Mouse (Mus musculus): Measurements from ENCODE around the gene Gm12355. TPM values are rescaled to one million over a fixed set of nuclear protein-coding genes. Genes with fewer than 3 reads are reported as not detected.

The Gm12355 gene
- polyA plus RNA-seq, 1 experiment from 2014 or later, result 0.96 TPM

DNA sequence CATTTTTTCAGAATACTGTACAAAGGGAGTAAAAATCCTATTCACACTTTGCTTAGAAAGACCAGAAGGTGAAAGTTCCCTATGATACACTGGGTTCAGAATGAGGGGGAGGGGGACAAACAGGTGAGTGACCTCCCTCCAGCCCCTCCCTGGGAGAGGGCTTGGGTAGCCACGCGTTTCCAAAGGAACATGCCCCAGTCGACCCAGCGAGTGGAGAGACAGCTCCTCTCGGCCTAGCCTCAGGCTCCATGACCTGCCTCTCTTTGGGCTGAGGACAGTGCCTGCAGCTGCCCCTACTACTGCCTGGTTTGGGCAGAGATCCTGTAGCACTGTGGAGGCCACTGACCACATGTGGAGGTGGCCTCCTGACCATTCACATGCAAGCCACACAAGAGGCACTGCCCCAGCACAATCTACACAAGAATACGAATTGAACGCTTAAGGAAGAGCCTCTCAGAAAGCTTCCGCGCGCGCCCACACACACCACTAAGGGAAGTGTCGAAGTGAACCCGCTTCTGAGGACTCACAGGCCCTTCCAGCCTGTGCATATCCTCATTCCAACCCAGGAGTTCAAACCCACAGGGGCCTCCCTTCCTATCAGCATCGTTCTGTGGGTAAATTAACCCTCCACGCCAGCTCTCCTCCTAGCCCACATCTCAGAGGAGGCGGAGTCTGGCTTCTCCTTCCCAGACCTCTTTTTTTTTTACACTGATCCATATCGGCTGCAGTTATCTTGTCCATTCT, 44.0 kb downstream of the Gm12355 start:
- no peak overlapping the region for H3K4me3 ChIP-seq (ENCODE audit: low read depth, low read length)
- no peaks in the 10 kb centered on the region for H3K27me3 ChIP-seq (ENCODE audit: control insufficient read depth, insufficient read depth, low read length)
- 72% methylated on average over 17 of the region's 17 CpGs for WGBS
- H3K9me3 ChIP-seq (ENCODE audit: control insufficient read depth, low read length), result no peaks in the 10 kb centered on the region
- H3K4me1 ChIP-seq (replicated peaks; ENCODE audit: control insufficient read depth, insufficient read depth, low read length), result peaks cover 11% of the 10 kb centered on the region; the same call in 1 of the 2 replicates
- DNase-seq (ENCODE audit: low spot score) (no peak), ATAC-seq (replicated peaks; ENCODE audit: low FRiP score) (no peak)
- no peak overlapping the region for H3K27ac ChIP-seq (ENCODE audit: low read depth, low read length)
- H3K4me2 ChIP-seq (ENCODE audit: low read depth, low read length, severe bottlenecking), result no peak overlapping the region
- no peak overlapping the region for H3K9ac ChIP-seq (ENCODE audit: low read length)
- H3K36me3 ChIP-seq (ENCODE audit: control insufficient read depth, insufficient read depth, low read length), result no peaks in the 10 kb centered on the region; the same call in 1 of the 2 replicates

- DNase-seq (ENCODE audit: low spot score), result no peak
- no peak overlapping the region for H3K4me3 ChIP-seq (ENCODE audit: low read depth, low read length)
- ATAC-seq (replicated peaks; ENCODE audit: low FRiP score), result no peak
- no peak overlapping the region for H3K9ac ChIP-seq (ENCODE audit: low read length)
- H3K36me3 ChIP-seq (ENCODE audit: control insufficient read depth, insufficient read depth, low read length), result no peaks in the 10 kb centered on the region; the same call in 1 of the 2 replicates
- H3K27ac ChIP-seq (ENCODE audit: low read depth, low read length), result no peak overlapping the region
- peaks cover 1% of the 10 kb centered on the region; the same call in 1 of the 2 replicates for H3K4me1 ChIP-seq (replicated peaks; ENCODE audit: control insufficient read depth, insufficient read depth, low read length)
- no peaks in the 10 kb centered on the region for H3K9me3 ChIP-seq (ENCODE audit: control insufficient read depth, low read length)
- 70% methylated on average over 16 of the region's 16 CpGs for WGBS
- H3K27me3 ChIP-seq (ENCODE audit: control insufficient read depth, insufficient read depth, low read length), result no peaks in the 10 kb centered on the region
- H3K4me2 ChIP-seq (ENCODE audit: low read depth, low read length, severe bottlenecking), result no peak overlapping the region
These were observed 45.0 kb downstream of the Gm12355 start for GRCm38 (mm10) chr11:98580301-98581121.

DNA sequence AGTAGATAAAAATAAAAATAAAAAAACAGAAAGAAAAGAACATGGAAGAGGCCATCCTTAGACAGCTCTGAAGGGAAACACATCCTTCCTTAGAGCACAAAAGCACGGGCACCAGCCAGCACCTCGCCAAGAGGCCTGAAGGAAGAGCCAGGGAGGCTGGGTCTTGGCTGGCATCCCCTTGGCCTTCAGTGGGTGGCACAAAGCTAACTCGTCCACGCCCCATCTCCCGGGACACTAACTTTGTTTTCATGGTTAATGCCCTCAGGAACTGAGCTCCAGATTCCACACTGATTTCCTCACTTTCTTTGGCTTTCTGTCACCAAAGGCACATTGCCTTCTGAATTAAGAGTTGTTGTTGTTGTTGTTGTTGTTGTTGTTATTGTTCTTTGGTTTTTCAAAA, 47.7 kb downstream of the Gm12355 start:
- H3K27me3 ChIP-seq (ENCODE audit: control insufficient read depth, insufficient read depth, low read length), result no peaks in the 10 kb centered on the region
- H3K27ac ChIP-seq (ENCODE audit: low read depth, low read length), result no peak overlapping the region
- no peak overlapping the region for H3K4me3 ChIP-seq (ENCODE audit: low read depth, low read length)
- WGBS, result 87% methylated on average over 5 of the region's 5 CpGs
- no peaks in the 10 kb centered on the region; the same call in 1 of the 2 replicates for H3K36me3 ChIP-seq (ENCODE audit: control insufficient read depth, insufficient read depth, low read length)
- H3K9me3 ChIP-seq (ENCODE audit: control insufficient read depth, low read length), result no peaks in the 10 kb centered on the region
- H3K9ac ChIP-seq (ENCODE audit: low read length), result no peak overlapping the region
- DNase-seq (ENCODE audit: low spot score), result no peak
- H3K4me1 ChIP-seq (replicated peaks; ENCODE audit: control insufficient read depth, insufficient read depth, low read length), result no peaks in the 10 kb centered on the region
- H3K4me2 ChIP-seq (ENCODE audit: low read depth, low read length, severe bottlenecking), result no peak overlapping the region
- no peak for ATAC-seq (replicated peaks; ENCODE audit: low FRiP score)

Other genes with a start within 250 kb of the Gm12355 start
- not detected in 2 replicates for gene Tcap, start 241.8 kb downstream of the Gm12355 start, polyA plus RNA-seq (2014; fragmentation: Nextera tagmentation; extraction: Ambion mirVana)
- gene Pnmt, start 239.2 kb downstream of the Gm12355 start, polyA plus RNA-seq (2014; fragmentation: Nextera tagmentation; extraction: Ambion mirVana), result not detected in 2 replicates
- gene Pgap3, start 225.2 kb downstream of the Gm12355 start, polyA plus RNA-seq (2014; fragmentation: Nextera tagmentation; extraction: Ambion mirVana), result 9.0 and 9.2 TPM in 2 replicates
- 19.7 and 23.2 TPM in 2 replicates for gene Erbb2, start 213.2 kb downstream of the Gm12355 start, polyA plus RNA-seq (2014; fragmentation: Nextera tagmentation; extraction: Ambion mirVana)
- gene Mien1, start 186.7 kb downstream of the Gm12355 start, polyA plus RNA-seq (2014; fragmentation: Nextera tagmentation; extraction: Ambion mirVana), result 111 and 112 TPM in 2 replicates
- gene Grb7, start 179.3 kb downstream of the Gm12355 start, polyA plus RNA-seq (2014; fragmentation: Nextera tagmentation; extraction: Ambion mirVana), result 1.8 and 1.9 TPM in 2 replicates
- 0.08 TPM in 1 of 2 replicates, not detected in the other for gene Ikzf3, start 79.6 kb downstream of the Gm12355 start, polyA plus RNA-seq (2014; fragmentation: Nextera tagmentation; extraction: Ambion mirVana)
- gene Zpbp2, start 74.6 kb downstream of the Gm12355 start, polyA plus RNA-seq (2014; fragmentation: Nextera tagmentation; extraction: Ambion mirVana), result 0.21 TPM in 2 replicates
- gene Ormdl3, start 38.3 kb downstream of the Gm12355 start, polyA plus RNA-seq (2014; fragmentation: Nextera tagmentation; extraction: Ambion mirVana), result 8.6 and 11.2 TPM in 2 replicates
- gene Lrrc3c, start 27.4 kb downstream of the Gm12355 start, polyA plus RNA-seq (2014; fragmentation: Nextera tagmentation; extraction: Ambion mirVana), result not detected in 2 replicates
- gene Gsdma3, start 699 bp upstream of the Gm12355 start, polyA plus RNA-seq (2014; fragmentation: Nextera tagmentation; extraction: Ambion mirVana), result not detected in 2 replicates
- not detected in 2 replicates for gene Gsdma2, start 21.1 kb upstream of the Gm12355 start, polyA plus RNA-seq (2014; fragmentation: Nextera tagmentation; extraction: Ambion mirVana)
- not detected in 2 replicates for gene Gsdma, start 38.7 kb upstream of the Gm12355 start, polyA plus RNA-seq (2014; fragmentation: Nextera tagmentation; extraction: Ambion mirVana)
- 208 and 220 TPM in 2 replicates for gene Psmd3, start 56.9 kb upstream of the Gm12355 start, polyA plus RNA-seq (2014; fragmentation: Nextera tagmentation; extraction: Ambion mirVana)
- not detected in 2 replicates for gene Csf3, start 75.6 kb upstream of the Gm12355 start, polyA plus RNA-seq (2014; fragmentation: Nextera tagmentation; extraction: Ambion mirVana)
- 75.9 and 76.6 TPM in 2 replicates for gene Med24, start 103.8 kb upstream of the Gm12355 start, polyA plus RNA-seq (2014; fragmentation: Nextera tagmentation; extraction: Ambion mirVana)
- gene Thra, start 115.0 kb upstream of the Gm12355 start, polyA plus RNA-seq (2014; fragmentation: Nextera tagmentation; extraction: Ambion mirVana), result 35.9 and 36.9 TPM in 2 replicates
- gene Nr1d1, start 149.7 kb upstream of the Gm12355 start, polyA plus RNA-seq (2014; fragmentation: Nextera tagmentation; extraction: Ambion mirVana), result 1.0 and 1.6 TPM in 2 replicates
- gene Msl1, start 169.9 kb upstream of the Gm12355 start, polyA plus RNA-seq (2014; fragmentation: Nextera tagmentation; extraction: Ambion mirVana), result 24.0 and 28.4 TPM in 2 replicates
- 59.9 and 63.2 TPM in 2 replicates for gene Casc3, start 179.2 kb upstream of the Gm12355 start, polyA plus RNA-seq (2014; fragmentation: Nextera tagmentation; extraction: Ambion mirVana)
- gene Rapgefl1, start 211.1 kb upstream of the Gm12355 start, polyA plus RNA-seq (2014; fragmentation: Nextera tagmentation; extraction: Ambion mirVana), result 2.0 and 2.5 TPM in 2 replicates
- gene Wipf2, start 238.0 kb upstream of the Gm12355 start, polyA plus RNA-seq (2014; fragmentation: Nextera tagmentation; extraction: Ambion mirVana), result 5.5 and 6.3 TPM in 2 replicates